Mouse (Mus musculus): Measurements from ENCODE around the gene Nr6a1. TPM values are rescaled to one million over a fixed set of nuclear protein-coding genes. Genes with fewer than 3 reads are reported as not detected.

The Nr6a1 gene
- total and polyA plus RNA-seq, 2 experiments, result 5.9 to 14.8 TPM

- Histone ChIP-seq H3K4me1 (ENCODE audit: control insufficient read depth, insufficient read depth, low read length) (no peaks in the 10 kb centered on the region), H3K9ac (ENCODE audit: low read depth, low read length) (no peak overlapping the region), H3K27ac (replicated peaks; ENCODE audit: insufficient read depth, low read depth, low read length) (no peak overlapping the region), H3K79me2 (ENCODE audit: control insufficient read depth, insufficient read depth, low read length) (no peaks in the 10 kb centered on the region), H3K36me3 (ENCODE audit: control insufficient read depth, insufficient read depth, low read length) (no peaks in the 10 kb centered on the region), H3K4me3 (ENCODE audit: insufficient read depth, low read depth, low read length) (no peak overlapping the region), H3K27me3 (ENCODE audit: control insufficient read depth, insufficient read depth, low read length) (no peaks in the 10 kb centered on the region)
- WGBS, result 58% methylated on average over 5 of the region's 5 CpGs
- DNase-seq (ENCODE audit: extremely low read depth, low read depth, low spot score), result peak; percentile 48
- TF ChIP-seq CTCF (IDR thresholded peaks at IDR 0.05; ENCODE audit: low read depth, low read length), result no peak
- TF ChIP-seq POLR2A (IDR thresholded peaks at IDR 0.05; ENCODE audit: extremely low read depth, insufficient read depth, low read length), result no peak
Measured at GRCm38 (mm10) chr2:38953152-38953883, 25.8 kb upstream of the Nr6a1 start.

GRCm38 (mm10) chr2:38950281-38950719, 22.8 kb upstream of the Nr6a1 start:
- Histone ChIP-seq H3K4me1 (ENCODE audit: control insufficient read depth, insufficient read depth, low read length) (no peaks in the 10 kb centered on the region), H3K27ac (replicated peaks; ENCODE audit: insufficient read depth, low read depth, low read length) (no peak overlapping the region), H3K27me3 (ENCODE audit: control insufficient read depth, insufficient read depth, low read length) (no peaks in the 10 kb centered on the region), H3K79me2 (ENCODE audit: control insufficient read depth, insufficient read depth, low read length) (no peaks in the 10 kb centered on the region), H3K4me3 (ENCODE audit: insufficient read depth, low read depth, low read length) (no peak overlapping the region), H3K9ac (ENCODE audit: low read depth, low read length) (no peak overlapping the region), H3K36me3 (ENCODE audit: control insufficient read depth, insufficient read depth, low read length) (no peaks in the 10 kb centered on the region)
- TF ChIP-seq POLR2A (IDR thresholded peaks at IDR 0.05; ENCODE audit: extremely low read depth, insufficient read depth, low read length) (no peak), CTCF (IDR thresholded peaks at IDR 0.05; ENCODE audit: low read depth, low read length) (no peak)
- peak; percentile 70 for DNase-seq (ENCODE audit: extremely low read depth, low read depth, low spot score)
- 41% methylated on average over 7 of the region's 7 CpGs for WGBS

GRCm38 (mm10) chr2:38947566-38947965, 20.1 kb upstream of the Nr6a1 start:
- DNase-seq (ENCODE audit: extremely low read depth, low read depth, low spot score), result no peak
- Histone ChIP-seq H3K27ac (replicated peaks; ENCODE audit: insufficient read depth, low read depth, low read length) (no peak overlapping the region), H3K9ac (ENCODE audit: low read depth, low read length) (no peak overlapping the region), H3K4me1 (ENCODE audit: control insufficient read depth, insufficient read depth, low read length) (no peaks in the 10 kb centered on the region), H3K79me2 (ENCODE audit: control insufficient read depth, insufficient read depth, low read length) (no peaks in the 10 kb centered on the region), H3K4me3 (ENCODE audit: insufficient read depth, low read depth, low read length) (no peak overlapping the region), H3K36me3 (ENCODE audit: control insufficient read depth, insufficient read depth, low read length) (no peaks in the 10 kb centered on the region), H3K27me3 (ENCODE audit: control insufficient read depth, insufficient read depth, low read length) (no peaks in the 10 kb centered on the region)
- 68% methylated on average over 7 of the region's 7 CpGs for WGBS
- TF ChIP-seq POLR2A (IDR thresholded peaks at IDR 0.05; ENCODE audit: extremely low read depth, insufficient read depth, low read length) (no peak), CTCF (IDR thresholded peaks at IDR 0.05; ENCODE audit: low read depth, low read length) (no peak)

GRCm38 (mm10) chr2:38944460-38945161, 17.1 kb upstream of the Nr6a1 start:
- DNase-seq (ENCODE audit: extremely low read depth, low read depth, low spot score), result no peak
- WGBS, result 75% methylated on average over 3 of the region's 3 CpGs

GRCm38 (mm10) chr2:38943977-38944376, 16.5 kb upstream of the Nr6a1 start:
- Histone ChIP-seq H3K36me3 (ENCODE audit: control insufficient read depth, insufficient read depth, low read length) (no peaks in the 10 kb centered on the region), H3K27ac (replicated peaks; ENCODE audit: insufficient read depth, low read depth, low read length) (no peak overlapping the region), H3K4me1 (ENCODE audit: control insufficient read depth, insufficient read depth, low read length) (no peaks in the 10 kb centered on the region), H3K9ac (ENCODE audit: low read depth, low read length) (no peak overlapping the region), H3K79me2 (ENCODE audit: control insufficient read depth, insufficient read depth, low read length) (no peaks in the 10 kb centered on the region), H3K27me3 (ENCODE audit: control insufficient read depth, insufficient read depth, low read length) (no peaks in the 10 kb centered on the region), H3K4me3 (ENCODE audit: insufficient read depth, low read depth, low read length) (no peak overlapping the region)
- 63% methylated on average over 2 of the region's 2 CpGs for WGBS
- no peak for DNase-seq (ENCODE audit: extremely low read depth, low read depth, low spot score)
- no peak for TF ChIP-seq POLR2A (IDR thresholded peaks at IDR 0.05; ENCODE audit: extremely low read depth, insufficient read depth, low read length)

More at GRCm38 (mm10) chr2:38944460-38945161, 17.1 kb upstream of the Nr6a1 start:
- no peak overlapping the region for H3K27ac ChIP-seq (replicated peaks; ENCODE audit: insufficient read depth, low read depth, low read length)
- TF ChIP-seq POLR2A (IDR thresholded peaks at IDR 0.05; ENCODE audit: extremely low read depth, insufficient read depth, low read length) (no peak), CTCF (IDR thresholded peaks at IDR 0.05; ENCODE audit: low read depth, low read length) (no peak)
- H3K9ac ChIP-seq (ENCODE audit: low read depth, low read length), result no peak overlapping the region
- no peak overlapping the region for H3K4me3 ChIP-seq (ENCODE audit: insufficient read depth, low read depth, low read length)
- no peaks in the 10 kb centered on the region for H3K36me3 ChIP-seq (ENCODE audit: control insufficient read depth, insufficient read depth, low read length)
- H3K4me1 ChIP-seq (ENCODE audit: control insufficient read depth, insufficient read depth, low read length), result no peaks in the 10 kb centered on the region
- no peaks in the 10 kb centered on the region for H3K27me3 ChIP-seq (ENCODE audit: control insufficient read depth, insufficient read depth, low read length)
- no peaks in the 10 kb centered on the region for H3K79me2 ChIP-seq (ENCODE audit: control insufficient read depth, insufficient read depth, low read length)

GRCm38 (mm10) chr2:38943161-38943560, 15.7 kb upstream of the Nr6a1 start:
- Histone ChIP-seq H3K79me2 (ENCODE audit: control insufficient read depth, insufficient read depth, low read length) (no peaks in the 10 kb centered on the region), H3K4me1 (ENCODE audit: control insufficient read depth, insufficient read depth, low read length) (no peaks in the 10 kb centered on the region), H3K27ac (replicated peaks; ENCODE audit: insufficient read depth, low read depth, low read length) (no peak overlapping the region), H3K4me3 (ENCODE audit: insufficient read depth, low read depth, low read length) (no peak overlapping the region), H3K27me3 (ENCODE audit: control insufficient read depth, insufficient read depth, low read length) (no peaks in the 10 kb centered on the region), H3K36me3 (ENCODE audit: control insufficient read depth, insufficient read depth, low read length) (no peaks in the 10 kb centered on the region), H3K9ac (ENCODE audit: low read depth, low read length) (no peak overlapping the region)
- no peak for DNase-seq (ENCODE audit: extremely low read depth, low read depth, low spot score)
- WGBS, result 95% methylated on average over 5 of the region's 5 CpGs
- no peak for TF ChIP-seq CTCF (IDR thresholded peaks at IDR 0.05; ENCODE audit: low read depth, low read length)
- TF ChIP-seq POLR2A (IDR thresholded peaks at IDR 0.05; ENCODE audit: extremely low read depth, insufficient read depth, low read length), result no peak
